Mouse (Mus musculus): ENCODE measurements around the gene Atg4b.

The Atg4b gene

GRCm38 (mm10) chr1:93751290-93751689 is at the start of gene Atg4b:
Gene Atg4b (plus strand): TSS chr1:93751500.
- no peak for DNase-seq

GRCm38 (mm10) chr1:93702106-93702505 is 49.2 kb upstream of the Atg4b start:
- no peak for DNase-seq

DNA sequence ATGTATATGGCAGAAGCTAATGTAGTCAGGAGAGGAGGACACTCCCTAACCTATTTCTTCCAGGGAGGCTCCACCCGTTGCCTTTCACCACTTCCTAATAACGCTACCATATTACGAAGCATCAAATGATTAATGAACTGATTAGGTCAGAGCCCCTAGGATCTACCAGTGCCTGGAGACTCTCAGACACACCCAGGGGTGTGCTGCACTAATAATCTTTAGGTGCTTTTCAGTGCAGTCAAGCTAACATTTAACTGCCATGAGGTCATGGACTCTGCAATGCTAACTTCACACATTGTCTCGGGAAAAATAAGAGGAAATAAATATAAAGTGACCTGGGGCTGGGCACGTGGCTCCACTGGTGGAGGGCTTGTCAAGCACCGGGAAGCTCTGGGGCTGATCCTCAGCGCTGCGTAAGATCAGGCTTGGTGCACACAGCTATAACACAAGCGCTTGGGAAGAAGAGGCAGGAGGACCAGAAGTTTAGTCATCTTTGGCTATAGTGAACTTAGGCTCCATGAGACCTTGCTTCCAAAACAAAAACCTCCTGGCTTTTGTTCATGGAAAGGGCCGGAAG is 47.7 kb upstream of the Atg4b start:
- DNase-seq = no peak

DNA sequence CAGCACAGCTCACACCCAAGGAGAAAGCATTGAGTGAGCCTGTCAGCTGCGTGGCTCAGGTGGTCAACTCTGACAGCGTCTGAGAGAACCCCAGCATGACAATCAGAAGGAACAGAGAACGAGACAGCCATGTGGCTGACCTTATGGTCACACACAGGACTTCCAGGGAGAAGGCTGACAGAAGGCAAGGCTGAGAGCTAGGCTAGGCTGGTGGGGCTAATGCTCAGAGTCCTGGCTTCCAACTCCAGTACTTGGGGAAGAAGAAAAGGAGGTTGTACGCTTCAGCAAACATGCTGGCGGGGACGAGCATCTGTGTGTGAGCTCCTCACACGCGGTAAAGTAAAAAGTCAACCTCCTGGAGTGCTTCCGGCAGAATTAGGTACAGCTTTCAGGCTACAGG is 47.0 kb upstream of the Atg4b start:
- no peak for DNase-seq

DNA sequence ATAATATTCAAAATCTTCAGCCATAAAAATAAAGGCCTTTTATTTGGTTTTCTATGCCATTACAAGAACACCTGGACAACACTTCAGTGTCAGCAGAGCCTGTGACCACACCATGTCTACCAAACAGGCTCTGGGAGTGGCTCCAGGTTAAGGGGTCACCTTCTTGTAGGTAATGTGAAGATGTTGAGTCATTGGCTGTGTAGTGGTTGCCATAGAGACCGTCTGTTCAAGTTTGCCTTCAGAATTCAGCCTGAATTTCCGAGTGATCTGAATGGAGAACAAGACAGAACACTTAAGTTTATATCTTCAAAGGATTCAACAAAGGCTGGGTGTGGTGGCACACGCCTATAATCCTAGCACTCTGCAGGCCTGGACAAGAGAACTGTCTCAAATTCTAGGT is 45.9 kb upstream of the Atg4b start:
- DNase-seq = no peak

DNA sequence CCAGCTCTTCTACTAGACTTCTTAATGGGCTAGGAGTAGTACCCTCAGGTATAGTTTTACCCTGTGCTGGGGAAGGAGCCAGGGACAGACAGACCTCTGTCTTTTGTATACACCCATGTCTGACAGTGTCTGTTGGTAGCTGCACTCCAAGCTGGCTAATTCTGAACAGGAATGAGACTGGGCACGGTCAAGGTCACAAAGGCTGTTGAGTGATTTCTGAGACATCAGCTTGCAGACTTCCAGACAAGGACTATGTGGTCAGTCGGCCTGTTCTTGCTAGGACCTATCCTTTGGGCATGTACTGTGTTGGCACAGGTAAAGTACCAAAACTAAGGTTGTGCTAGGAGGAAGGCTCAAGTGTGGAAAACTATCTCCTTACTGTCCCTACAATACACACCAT is 35.1 kb upstream of the Atg4b start:
- no peak for DNase-seq

DNA sequence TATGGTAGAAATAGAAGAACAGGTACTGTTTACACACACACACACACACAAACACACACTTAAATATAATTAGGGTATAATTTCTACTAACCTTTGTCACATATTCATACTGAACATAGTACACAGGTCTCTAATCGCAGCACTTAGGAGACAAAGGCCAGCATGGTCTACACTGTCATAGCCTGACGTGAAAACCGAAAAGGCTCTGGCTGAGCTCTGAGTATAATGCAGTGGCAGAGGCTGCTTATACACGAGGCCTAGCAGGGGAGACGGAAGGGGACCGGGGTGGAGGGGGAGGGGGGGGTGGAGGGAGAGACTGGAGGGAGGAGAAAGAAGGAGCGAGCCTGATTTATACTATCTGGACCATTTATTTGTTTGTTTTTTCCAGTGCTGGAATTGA is 29.7 kb upstream of the Atg4b start:
- no peak for DNase-seq

DNA sequence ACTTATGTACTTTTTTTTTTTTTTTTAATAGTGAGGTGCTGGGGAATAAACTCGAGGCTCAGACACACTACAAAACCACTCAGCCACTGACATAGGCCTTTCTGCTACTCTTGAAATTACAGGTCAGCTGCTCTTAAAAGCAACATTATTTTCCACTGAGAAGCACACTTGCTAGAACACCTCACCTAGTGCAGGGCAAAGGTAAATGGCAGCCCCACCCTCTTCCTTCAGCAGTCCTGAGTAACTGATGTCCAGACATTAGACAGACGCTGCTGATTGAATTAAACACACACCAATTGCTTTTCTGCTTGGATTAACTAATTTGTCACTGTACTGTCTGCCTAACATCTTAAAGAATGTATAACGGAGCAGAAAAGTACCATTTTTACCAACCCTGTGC is 26.7 kb upstream of the Atg4b start:
- DNase-seq = no peak

GRCm38 (mm10) chr1:93725665-93726064 is 25.6 kb upstream of the Atg4b start:
- no peak for DNase-seq

GRCm38 (mm10) chr1:93726116-93726515 is 25.2 kb upstream of the Atg4b start:
- DNase-seq = no peak

- peak; percentile 73 for DNase-seq
Measured at GRCm38 (mm10) chr1:93726974-93727373, 24.3 kb upstream of the Atg4b start.

DNA sequence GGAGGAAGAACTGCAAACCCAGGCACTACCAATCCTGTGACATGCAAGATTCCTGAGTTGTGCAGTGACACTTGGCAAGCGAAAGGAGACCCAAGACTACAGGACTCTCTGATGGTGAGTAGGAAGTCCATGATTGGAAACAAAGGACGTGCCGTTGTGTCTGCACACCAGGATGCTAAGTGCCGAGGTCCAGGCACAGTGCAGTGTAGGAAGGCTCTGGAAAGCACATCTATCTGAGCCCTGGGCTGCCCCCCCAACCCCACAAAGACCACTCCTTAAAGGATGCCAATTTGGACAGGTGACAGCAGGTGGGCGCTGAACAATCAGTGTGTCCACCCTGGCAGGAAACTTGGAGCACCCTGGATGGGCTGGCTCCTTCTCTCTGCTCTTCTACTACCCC is 20.2 kb upstream of the Atg4b start:
- no peak for DNase-seq

- no peak for DNase-seq
Measured at GRCm38 (mm10) chr1:93731880-93732281, 19.4 kb upstream of the Atg4b start.

GRCm38 (mm10) chr1:93735859-93736258 is 15.4 kb upstream of the Atg4b start:
- DNase-seq = no peak

GRCm38 (mm10) chr1:93737711-93738110 is 13.6 kb upstream of the Atg4b start:
- DNase-seq = no peak

- DNase-seq = no peak
Measured at GRCm38 (mm10) chr1:93740671-93741070, 10.6 kb upstream of the Atg4b start.

DNA sequence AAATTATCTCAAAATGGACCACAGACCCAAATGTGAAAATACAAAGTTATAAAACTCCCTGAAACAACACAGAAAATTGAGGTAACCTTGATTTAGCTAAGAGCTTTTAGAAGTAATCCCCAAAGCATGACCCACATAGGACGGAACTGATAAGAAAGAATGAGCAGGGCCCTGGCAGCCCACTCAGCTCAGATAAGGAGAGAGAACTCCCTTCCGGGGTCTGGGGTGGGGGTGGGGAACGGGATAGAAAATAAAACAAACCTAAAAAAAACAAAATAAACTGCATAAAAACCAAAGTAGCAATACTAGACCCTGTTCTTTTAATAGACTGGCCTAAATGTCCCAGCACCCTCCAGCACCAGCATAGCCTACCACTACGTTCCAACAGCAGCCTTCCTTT is 9.3 kb upstream of the Atg4b start:
- DNase-seq = no peak

DNA sequence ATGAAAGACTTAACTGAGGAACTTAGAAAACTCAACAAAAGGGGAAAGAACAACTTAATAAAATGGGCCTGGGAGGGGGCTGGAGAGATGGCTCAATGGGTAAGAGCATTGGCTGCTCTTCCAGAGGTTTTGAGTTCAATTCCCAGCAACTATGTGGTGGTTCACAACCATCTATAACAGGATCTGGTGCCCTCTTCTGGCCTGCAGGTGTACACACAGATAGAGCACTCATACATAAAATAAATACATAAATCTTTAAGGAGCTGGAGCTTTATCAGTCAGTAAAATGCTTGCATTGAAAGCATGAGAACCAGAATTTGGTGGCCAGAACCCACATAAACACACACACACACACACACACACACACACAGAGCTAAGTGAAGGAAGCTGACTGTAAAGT is 8.4 kb upstream of the Atg4b start:
- DNase-seq = no peak

DNA sequence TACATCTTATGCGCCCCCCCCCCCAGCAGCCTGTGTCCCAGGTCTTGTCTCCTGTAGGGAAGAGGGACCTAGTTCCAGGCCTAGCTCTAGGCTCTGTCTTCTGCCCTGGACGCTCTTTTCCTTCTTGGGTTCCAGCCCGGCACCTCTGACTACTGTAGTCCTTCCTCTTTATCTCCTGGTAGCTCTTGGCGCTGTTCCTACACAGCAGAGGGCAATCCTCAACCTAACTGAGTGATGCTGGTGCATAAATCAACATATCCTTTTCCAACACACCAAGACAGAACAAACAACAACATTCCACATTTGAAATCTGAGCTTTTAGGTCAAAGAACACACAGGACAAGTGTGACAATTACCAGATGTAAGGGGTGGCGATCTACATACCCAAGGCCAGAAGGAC is 5.1 kb upstream of the Atg4b start:
- no peak for DNase-seq

GRCm38 (mm10) chr1:93748539-93748938 is 2.8 kb upstream of the Atg4b start:
- no peak for DNase-seq

DNA sequence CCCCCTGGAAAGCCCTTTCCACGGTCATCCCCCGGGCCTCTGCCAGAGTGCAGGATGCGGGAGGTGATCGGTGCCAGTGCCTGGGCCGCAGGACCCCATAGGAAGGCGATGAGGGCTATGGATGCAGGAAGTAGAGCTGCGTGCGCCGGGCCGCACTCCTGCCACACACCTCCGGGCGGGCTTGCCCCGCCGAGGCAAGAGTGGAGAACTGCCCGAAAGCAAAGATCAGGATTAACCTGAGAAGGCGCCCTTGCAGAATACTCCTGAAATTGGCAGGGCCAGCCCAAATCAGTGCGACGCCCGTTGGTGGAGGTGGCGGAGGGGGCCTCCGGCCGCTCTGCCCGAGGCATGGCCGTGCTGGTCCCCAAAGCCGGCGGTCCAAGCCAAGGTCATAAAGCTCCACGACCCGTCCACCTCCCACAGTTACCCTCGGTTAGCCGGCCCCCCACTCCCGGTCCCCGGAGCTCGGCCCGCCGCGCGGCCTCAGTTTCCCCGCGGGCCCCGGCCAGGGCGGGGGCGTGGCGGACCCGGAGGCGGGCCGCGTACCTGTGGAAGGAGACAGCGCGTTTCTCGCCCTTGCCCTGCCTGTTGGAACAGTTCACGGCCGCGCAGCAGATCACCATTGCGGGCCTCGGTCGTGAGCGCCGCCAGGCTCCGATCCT is 2.7 kb downstream of the Atg4b start:
- peak; percentile 28 for DNase-seq

GRCm38 (mm10) chr1:93754573-93755290 is 3.4 kb downstream of the Atg4b start, which contains the start of gene Thap4:
Gene Thap4 (minus strand): TSS chr1:93754864.
- peak; percentile 92 for DNase-seq

DNA sequence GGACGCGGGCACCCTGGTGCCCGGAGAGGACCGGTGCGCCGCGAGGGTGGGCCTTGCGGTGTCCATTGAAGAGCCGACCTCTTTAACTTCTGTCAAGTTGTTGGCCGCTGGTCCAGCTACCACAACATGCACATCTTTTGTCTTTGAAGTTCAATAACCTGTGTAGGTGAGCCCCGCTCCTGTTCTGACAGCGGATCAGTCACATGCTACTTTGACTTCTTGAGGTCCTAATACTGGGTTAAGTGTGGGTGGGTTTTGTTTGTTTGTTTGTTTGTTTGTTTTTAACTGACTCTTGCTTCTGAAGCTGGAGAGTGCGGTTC is 4.0 kb downstream of the Atg4b start:
- DNase-seq = no peak

GRCm38 (mm10) chr1:93755618-93756017 is 4.3 kb downstream of the Atg4b start:
- DNase-seq = no peak

- DNase-seq = no peak
Measured at GRCm38 (mm10) chr1:93756154-93756553, 4.9 kb downstream of the Atg4b start.

All from lung, postnatal 14 days (tissue).